Mouse (Mus musculus): Measurements from ENCODE around the gene Mettl7a1.
"Not testable (repeated sequence)": the region's sequence is repeated elsewhere in the genome, so short reads cannot be mapped to it uniquely, and the experiment has no call there.

The Mettl7a1 gene

GRCm38 (mm10) chr15:100346761-100347160 lies 42.8 kb downstream of the Mettl7a1 start:
- no peak for DNase-seq

GRCm38 (mm10) chr15:100349496-100349895 lies 45.6 kb downstream of the Mettl7a1 start:
- no peak for DNase-seq

- DNase-seq, result no peak
Measured at GRCm38 (mm10) chr15:100351501-100352060, 47.6 kb downstream of the Mettl7a1 start.

GRCm38 (mm10) chr15:100352711-100353250 lies 48.8 kb downstream of the Mettl7a1 start, which contains the start of the genes Methig1 and Mettl7a2:
TSS of gene Methig1 (plus strand) at chr15:100353149.
TSS of gene Mettl7a2 (plus strand) at chr15:100353200.
- no peak for DNase-seq

- not testable (repeated sequence) for DNase-seq
Measured at GRCm38 (mm10) chr15:100353399-100353798, 49.5 kb downstream of the Mettl7a1 start.

- DNase-seq, result no peak
Measured at GRCm38 (mm10) chr15:100355876-100356275, 51.9 kb downstream of the Mettl7a1 start.

- no peak for DNase-seq
Measured at GRCm38 (mm10) chr15:100364242-100364641, 60.3 kb downstream of the Mettl7a1 start, which contains the start of gene Higd1c. TSS of gene Higd1c (plus strand) at chr15:100364542.

GRCm38 (mm10) chr15:100365967-100366366 lies 62.0 kb downstream of the Mettl7a1 start:
- not testable (repeated sequence) for DNase-seq

- DNase-seq, result no peak
Measured at GRCm38 (mm10) chr15:100367119-100367518, 63.2 kb downstream of the Mettl7a1 start.

- DNase-seq, result peak; percentile 72
Measured at GRCm38 (mm10) chr15:100375066-100375465, 71.1 kb downstream of the Mettl7a1 start.

GRCm38 (mm10) chr15:100377847-100378505 lies 74.0 kb downstream of the Mettl7a1 start:
- not testable (repeated sequence) for DNase-seq
